Mouse (Mus musculus): Measurements from ENCODE around the gene Tmem184b.

DNA sequence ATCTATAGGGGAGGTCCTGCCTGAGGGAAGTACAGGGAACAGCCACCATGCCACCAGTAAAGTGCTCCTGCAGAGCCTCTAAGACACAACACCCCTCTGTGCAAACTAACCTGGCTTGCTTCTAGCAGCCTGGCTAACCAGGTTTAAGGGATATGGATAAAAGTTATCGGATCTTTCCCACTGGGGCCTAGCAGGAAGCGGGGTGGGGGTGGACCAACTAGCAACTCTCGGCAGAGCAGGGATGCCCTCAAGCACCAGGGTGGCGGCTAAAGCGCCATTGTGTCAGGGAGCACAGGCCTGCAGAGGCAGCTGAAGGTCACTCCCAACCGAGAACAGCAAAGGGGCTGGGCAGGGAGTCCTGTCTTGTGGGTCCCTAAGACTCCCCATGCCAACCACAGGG is 39.2 kb downstream of the Tmem184b start:
- TF ChIP-seq POLR2A (IDR thresholded peaks at IDR 0.05; ENCODE audit: insufficient read length, low read depth) = no peak
- TF ChIP-seq POLR2AphosphoS2 (IDR thresholded peaks at IDR 0.05; ENCODE audit: insufficient read length, low read depth) = no peak
- TF ChIP-seq MAX (IDR thresholded peaks at IDR 0.05; ENCODE audit: low read depth) = no peak
- TF ChIP-seq MYOG (IDR thresholded peaks at IDR 0.05; ENCODE audit: control insufficient read depth in 1 of 3, insufficient read depth in 1 of 3, insufficient read length in 2 of 3, low read depth in 2 of 3) = no peak
- TF ChIP-seq TCF12 (IDR thresholded peaks at IDR 0.05; ENCODE audit: insufficient read depth, poor library complexity, severe bottlenecking) = no peak
- TF ChIP-seq CEBPB (IDR thresholded peaks at IDR 0.05; ENCODE audit: insufficient read depth, poor library complexity, severe bottlenecking) = no peak
- TF ChIP-seq E2F4 (IDR thresholded peaks at IDR 0.05; ENCODE audit: insufficient read depth) = no peak
- TF ChIP-seq USF1 (IDR thresholded peaks at IDR 0.05; ENCODE audit: low read depth) = no peak

All from myocyte (in vitro differentiated cells).